Mouse (Mus musculus) brain, adult 10 weeks (tissue): ENCODE measurements around the gene 3110082I17Rik. TPM values are rescaled to one million over a fixed set of nuclear protein-coding genes. Genes with fewer than 3 reads are reported as not detected.

Experiments used
- polyA plus RNA-seq: library from polyadenylated mRNA; stranded (reverse); fragments of 350-450 nt; fragmentation: Illumina TruSeq; extraction: RNeasy Lipid Tissue Mini Kit (QIAGEN cat#74804); gene quantifications from one replicate; pipeline ENCODE4 v1.2.3, GENCODE M21; 2015; ENCODE audit warnings: low read depth, low replicate concordance

Gene 3110082I17Rik
- 13.5 TPM for polyA plus RNA-seq

GRCm38 (mm10) chr5:139460384-139461067 is at the start of gene 3110082I17Rik:
3110082I17Rik (minus strand) TSS chr5:139460527.

GRCm38 (mm10) chr5:139484185-139484814 is 24.0 kb upstream of the 3110082I17Rik start, which contains the start of gene Zfand2a:
Zfand2a (minus strand) TSS chr5:139484549.

GRCm38 (mm10) chr5:139423026-139423865 is 37.1 kb downstream of the 3110082I17Rik start, which contains the start of gene Gper1:
Gper1 (plus strand) TSS chr5:139423151.

GRCm38 (mm10) chr5:139404801-139405401 is 55.4 kb downstream of the 3110082I17Rik start, which contains the start of gene C130050O18Rik:
C130050O18Rik (plus strand) TSS chr5:139405280.

GRCm38 (mm10) chr5:139377468-139378270 is 82.7 kb downstream of the 3110082I17Rik start, which contains the start of gene Gpr146:
Gpr146 (plus strand) TSS chr5:139377697.

GRCm38 (mm10) chr5:139352317-139352716 is 108.0 kb downstream of the 3110082I17Rik start, which contains the start of gene Cyp2w1:
Cyp2w1 (plus strand) TSS chr5:139352617.

GRCm38 (mm10) chr5:139351134-139351533 is 109.2 kb downstream of the 3110082I17Rik start, which contains the start of gene Cox19:
Cox19 (minus strand) TSS chr5:139351418.

GRCm38 (mm10) chr5:139325395-139325966 is 134.8 kb downstream of the 3110082I17Rik start, which contains the start of gene Adap1:
Adap1 (minus strand) TSS chr5:139325622.

Other genes with a start within 250 kb of the 3110082I17Rik start
- gene Get4, start 208.2 kb downstream of the 3110082I17Rik start, polyA plus RNA-seq, result 77.5 TPM
- gene Adap1, start 134.9 kb downstream of the 3110082I17Rik start, polyA plus RNA-seq, result 200 TPM
- gene Cox19, start 109.1 kb downstream of the 3110082I17Rik start, polyA plus RNA-seq, result 72.4 TPM
- gene Cyp2w1, start 107.9 kb downstream of the 3110082I17Rik start, polyA plus RNA-seq, result not detected
- gene Gpr146, start 82.8 kb downstream of the 3110082I17Rik start, polyA plus RNA-seq, result 12.4 TPM
- 0.46 TPM for gene C130050O18Rik, start 55.2 kb downstream of the 3110082I17Rik start, polyA plus RNA-seq
- gene Gper1, start 37.4 kb downstream of the 3110082I17Rik start, polyA plus RNA-seq, result 3.6 TPM
- 52.5 TPM for gene Zfand2a, start 24.0 kb upstream of the 3110082I17Rik start, polyA plus RNA-seq
- gene Uncx, start 83.0 kb upstream of the 3110082I17Rik start, polyA plus RNA-seq, result not detected